Mouse (Mus musculus): Measurements from ENCODE around the gene Trpv4. TPM values are rescaled to one million over a fixed set of nuclear protein-coding genes. Genes with fewer than 3 reads are reported as not detected.
A peak's percentile ranks its signal among the peaks of the same experiment; 100 is the strongest.

The Trpv4 gene
- polyA plus RNA-seq, 1 experiment from 2014 or later, result 0.32 TPM

GRCm38 (mm10) chr5:114592463-114593160 lies 65.6 kb downstream of the Trpv4 start:
- no peak overlapping the region for H3K4me3 ChIP-seq (ENCODE audit: low read depth, low read length)
- ATAC-seq (ENCODE audit: insufficient read depth, low FRiP score, low TSS enrichment) (no peak), DNase-seq (ENCODE audit: low spot score) (no peak)
- no peak overlapping the region for H3K9ac ChIP-seq (ENCODE audit: low read length)
- peak overlapping the region; percentile 39; the same call in 1 of the 2 replicates for H3K27ac ChIP-seq (ENCODE audit: low read depth, low read length)
- H3K36me3 ChIP-seq (ENCODE audit: control insufficient read depth, insufficient read depth, low read length), result no peaks in the 10 kb centered on the region
- peaks cover 67% of the 10 kb centered on the region for H3K4me1 ChIP-seq (ENCODE audit: control insufficient read depth, insufficient read depth, low read length)
- no peaks in the 10 kb centered on the region for H3K9me3 ChIP-seq (ENCODE audit: control insufficient read depth, low read length)
- no peak overlapping the region for H3K4me2 ChIP-seq (ENCODE audit: low read depth)
- whole genome bisulfite sequencing, result 61% methylated on average over 19 of the region's 19 CpGs
- no peaks in the 10 kb centered on the region for H3K27me3 ChIP-seq (ENCODE audit: control insufficient read depth, insufficient read depth, low read length)

GRCm38 (mm10) chr5:114591151-114591561 lies 67.1 kb downstream of the Trpv4 start:
- no peak overlapping the region for H3K4me2 ChIP-seq (ENCODE audit: low read depth)

GRCm38 (mm10) chr5:114590043-114590913 lies 67.9 kb downstream of the Trpv4 start:
- H3K9ac ChIP-seq (ENCODE audit: low read length), result no peak overlapping the region
- H3K4me2 ChIP-seq (ENCODE audit: low read depth), result no peak overlapping the region
- H3K27me3 ChIP-seq (ENCODE audit: control insufficient read depth, insufficient read depth, low read length), result no peaks in the 10 kb centered on the region
- H3K4me1 ChIP-seq (ENCODE audit: control insufficient read depth, insufficient read depth, low read length), result peaks cover 72% of the 10 kb centered on the region
- no peak for DNase-seq (ENCODE audit: low spot score)
- H3K27ac ChIP-seq (ENCODE audit: low read depth, low read length), result peak overlapping the region; percentile 69
- WGBS, result 75% methylated on average over 17 of the region's 17 CpGs
- no peak overlapping the region for H3K4me3 ChIP-seq (ENCODE audit: low read depth, low read length)
- H3K9me3 ChIP-seq (ENCODE audit: control insufficient read depth, low read length), result no peaks in the 10 kb centered on the region
- ATAC-seq (ENCODE audit: insufficient read depth, low FRiP score, low TSS enrichment), result no peak
- H3K36me3 ChIP-seq (ENCODE audit: control insufficient read depth, insufficient read depth, low read length), result no peaks in the 10 kb centered on the region

More at GRCm38 (mm10) chr5:114591151-114591561, 67.1 kb downstream of the Trpv4 start:
- Histone ChIP-seq H3K36me3 (ENCODE audit: control insufficient read depth, insufficient read depth, low read length) (no peaks in the 10 kb centered on the region), H3K27me3 (ENCODE audit: control insufficient read depth, insufficient read depth, low read length) (no peaks in the 10 kb centered on the region), H3K9me3 (ENCODE audit: control insufficient read depth, low read length) (no peaks in the 10 kb centered on the region), H3K27ac (ENCODE audit: low read depth, low read length) (peak overlapping the region; percentile 69), H3K4me3 (ENCODE audit: low read depth, low read length) (no peak overlapping the region), H3K4me1 (ENCODE audit: control insufficient read depth, insufficient read depth, low read length) (peaks cover 63% of the 10 kb centered on the region), H3K9ac (ENCODE audit: low read length) (0 out of 2 replicates have a peak overlapping the region, but pooled peaks have one; percentile 2)
- WGBS, result 56% methylated on average over 15 of the region's 15 CpGs
- DNase-seq (ENCODE audit: low spot score) (no peak), ATAC-seq (ENCODE audit: insufficient read depth, low FRiP score, low TSS enrichment) (no peak)

GRCm38 (mm10) chr5:114589454-114589853 lies 68.8 kb downstream of the Trpv4 start:
- DNase-seq (ENCODE audit: low spot score) (no peak), ATAC-seq (ENCODE audit: insufficient read depth, low FRiP score, low TSS enrichment) (no peak)
- H3K4me1 ChIP-seq (ENCODE audit: control insufficient read depth, insufficient read depth, low read length), result peaks cover 80% of the 10 kb centered on the region
- no peak overlapping the region for H3K4me2 ChIP-seq (ENCODE audit: low read depth)
- H3K4me3 ChIP-seq (ENCODE audit: low read depth, low read length), result no peak overlapping the region
- no peaks in the 10 kb centered on the region for H3K9me3 ChIP-seq (ENCODE audit: control insufficient read depth, low read length)
- no peak overlapping the region for H3K9ac ChIP-seq (ENCODE audit: low read length)
- 33% methylated on average over 2 of the region's 2 CpGs for whole genome bisulfite sequencing
- peak overlapping the region; percentile 60; the same call in 1 of the 2 replicates for H3K27ac ChIP-seq (ENCODE audit: low read depth, low read length)
- H3K36me3 ChIP-seq (ENCODE audit: control insufficient read depth, insufficient read depth, low read length), result no peaks in the 10 kb centered on the region
- H3K27me3 ChIP-seq (ENCODE audit: control insufficient read depth, insufficient read depth, low read length), result no peaks in the 10 kb centered on the region

GRCm38 (mm10) chr5:114589026-114589425 lies 69.2 kb downstream of the Trpv4 start:
- WGBS, result 45% methylated on average over 6 of the region's 6 CpGs
- no peak for ATAC-seq (ENCODE audit: insufficient read depth, low FRiP score, low TSS enrichment)
- H3K9ac ChIP-seq (ENCODE audit: low read length), result no peak overlapping the region

GRCm38 (mm10) chr5:114588416-114588815 lies 69.8 kb downstream of the Trpv4 start:
- no peaks in the 10 kb centered on the region for H3K27me3 ChIP-seq (ENCODE audit: control insufficient read depth, insufficient read depth, low read length)
- no peak overlapping the region for H3K4me2 ChIP-seq (ENCODE audit: low read depth)
- H3K4me3 ChIP-seq (ENCODE audit: low read depth, low read length), result no peak overlapping the region
- peak overlapping the region; percentile 21 for H3K27ac ChIP-seq (ENCODE audit: low read depth, low read length)
- H3K9ac ChIP-seq (ENCODE audit: low read length), result no peak overlapping the region
- no peak for DNase-seq (ENCODE audit: low spot score)
- 63% methylated on average over 10 of the region's 10 CpGs for WGBS
- ATAC-seq (ENCODE audit: insufficient read depth, low FRiP score, low TSS enrichment), result no peak
- H3K36me3 ChIP-seq (ENCODE audit: control insufficient read depth, insufficient read depth, low read length), result no peaks in the 10 kb centered on the region
- no peaks in the 10 kb centered on the region for H3K9me3 ChIP-seq (ENCODE audit: control insufficient read depth, low read length)
- H3K4me1 ChIP-seq (ENCODE audit: control insufficient read depth, insufficient read depth, low read length), result peaks cover 85% of the 10 kb centered on the region

More at GRCm38 (mm10) chr5:114589026-114589425, 69.2 kb downstream of the Trpv4 start:
- Histone ChIP-seq H3K27me3 (ENCODE audit: control insufficient read depth, insufficient read depth, low read length) (no peaks in the 10 kb centered on the region), H3K4me2 (ENCODE audit: low read depth) (no peak overlapping the region), H3K27ac (ENCODE audit: low read depth, low read length) (peak overlapping the region; percentile 60), H3K36me3 (ENCODE audit: control insufficient read depth, insufficient read depth, low read length) (no peaks in the 10 kb centered on the region), H3K9me3 (ENCODE audit: control insufficient read depth, low read length) (no peaks in the 10 kb centered on the region), H3K4me1 (ENCODE audit: control insufficient read depth, insufficient read depth, low read length) (peaks cover 84% of the 10 kb centered on the region), H3K4me3 (ENCODE audit: low read depth, low read length) (no peak overlapping the region)
- no peak for DNase-seq (ENCODE audit: low spot score)

- Histone ChIP-seq H3K9ac (ENCODE audit: low read length) (no peak overlapping the region), H3K4me2 (ENCODE audit: low read depth) (no peak overlapping the region), H3K27me3 (ENCODE audit: control insufficient read depth, insufficient read depth, low read length) (no peaks in the 10 kb centered on the region), H3K4me1 (ENCODE audit: control insufficient read depth, insufficient read depth, low read length) (peaks cover 87% of the 10 kb centered on the region), H3K4me3 (ENCODE audit: low read depth, low read length) (no peak overlapping the region), H3K9me3 (ENCODE audit: control insufficient read depth, low read length) (no peaks in the 10 kb centered on the region), H3K27ac (ENCODE audit: low read depth, low read length) (peak overlapping the region; percentile 21; the same call in 1 of the 2 replicates), H3K36me3 (ENCODE audit: control insufficient read depth, insufficient read depth, low read length) (no peaks in the 10 kb centered on the region)
- 49% methylated on average over 9 of the region's 9 CpGs for WGBS
- ATAC-seq (ENCODE audit: insufficient read depth, low FRiP score, low TSS enrichment) (no peak), DNase-seq (ENCODE audit: low spot score) (peak; percentile 75)
Measured at GRCm38 (mm10) chr5:114587908-114588307, 70.3 kb downstream of the Trpv4 start.

GRCm38 (mm10) chr5:114585682-114586081 lies 72.5 kb downstream of the Trpv4 start:
- no peak overlapping the region for H3K4me3 ChIP-seq (ENCODE audit: low read depth, low read length)

More at GRCm38 (mm10) chr5:114585682-114586081, 72.5 kb downstream of the Trpv4 start:
- no peak overlapping the region; the same call in 1 of the 2 replicates for H3K9ac ChIP-seq (ENCODE audit: low read length)
- no peaks in the 10 kb centered on the region for H3K36me3 ChIP-seq (ENCODE audit: control insufficient read depth, insufficient read depth, low read length)
- H3K9me3 ChIP-seq (ENCODE audit: control insufficient read depth, low read length), result no peaks in the 10 kb centered on the region
- H3K4me2 ChIP-seq (ENCODE audit: low read depth), result no peak overlapping the region; the same call in 1 of the 2 replicates
- peaks cover 69% of the 10 kb centered on the region for H3K4me1 ChIP-seq (ENCODE audit: control insufficient read depth, insufficient read depth, low read length)
- peak overlapping the region; percentile 49; the same call in 1 of the 2 replicates for H3K27ac ChIP-seq (ENCODE audit: low read depth, low read length)
- 14% methylated on average over 5 of the region's 5 CpGs for WGBS
- ATAC-seq (ENCODE audit: insufficient read depth, low FRiP score, low TSS enrichment) (no peak), DNase-seq (ENCODE audit: low spot score) (no peak)
- H3K27me3 ChIP-seq (ENCODE audit: control insufficient read depth, insufficient read depth, low read length), result no peaks in the 10 kb centered on the region

Measured in neural tube, embryonic 11.5 days (tissue).